Mouse (Mus musculus) gastrocnemius, postnatal 14 days (tissue): ENCODE results near the gene Olfr303. TPM values are rescaled to one million over a fixed set of nuclear protein-coding genes. Genes with fewer than 3 reads are reported as not detected.
"Not testable (repeated sequence)": the region's sequence is repeated elsewhere in the genome, so short reads cannot be mapped to it uniquely, and the experiment has no call there.

ENCODE experiments used
- DNase-seq: peaks from one replicate; pipeline ENCODE4 v3.0.0; 2021; ENCODE audit warnings: mixed read lengths
- intact Hi-C: fragments of 180-260 bp; cut with DNase I; formaldehyde crosslinking; loops from one replicate; pipeline ENCODE4 v1.15.1; 2025; ENCODE audit warnings: low total_unique reads
- long read RNA-seq, 2 experiments: library from polyadenylated mRNA; stranded (forward); transcript quantifications; one replicate each; pipeline ENCODE4 v2.0.0; 2021
- total RNA-seq, 2 experiments: library from RNA; stranded (reverse); gene quantifications; 2 replicates each; pipeline ENCODE4 v1.2.3; 2021

Gene Olfr303
- not detected for total RNA-seq
- long read RNA-seq, experiment 1 = 0 reads
- long read RNA-seq, experiment 2 = 0 reads

- no peak for DNase-seq
- intact Hi-C loops = no loop called here
Measured at GRCm38 (mm10) chr7:86397689-86398088, at the start of gene Olfr303. Gene Olfr303 (minus strand): TSS chr7:86397789.

GRCm38 (mm10) chr7:86403546-86403945 is 6.0 kb upstream of the Olfr303 start, which contains the start of gene Olfr301:
Gene Olfr301 (plus strand): TSS chr7:86403846.
- intact Hi-C loops = no loop called here
- no peak for DNase-seq

- no peak for DNase-seq
- intact Hi-C loops = no loop called here
Measured at GRCm38 (mm10) chr7:86386558-86386957, 11.0 kb downstream of the Olfr303 start, which contains the start of gene Olfr304. Gene Olfr304 (minus strand): TSS chr7:86386658.

GRCm38 (mm10) chr7:86385769-86386168 is 11.8 kb downstream of the Olfr303 start:
- DNase-seq = no peak
- intact Hi-C loops = no loop called here

- no peak for DNase-seq
- intact Hi-C loops = no loop called here
Measured at GRCm38 (mm10) chr7:86366828-86367227, 30.8 kb downstream of the Olfr303 start, which contains the start of gene Olfr305. Gene Olfr305 (minus strand): TSS chr7:86366928.

GRCm38 (mm10) chr7:86346296-86346695 is 51.3 kb downstream of the Olfr303 start:
- DNase-seq, intact Hi-C loops: not testable (repeated sequence)

- intact Hi-C loops = no loop called here
- no peak for DNase-seq
Measured at GRCm38 (mm10) chr7:86344253-86344652, 53.3 kb downstream of the Olfr303 start.

GRCm38 (mm10) chr7:86342881-86343565 is 54.6 kb downstream of the Olfr303 start:
- intact Hi-C loops = no loop called here
- no peak for DNase-seq

Other genes with a start within 250 kb of the Olfr303 start
- not detected for gene Vmn2r75, start 226.0 kb downstream of the Olfr303 start, total RNA-seq
- gene Vmn2r76, start 151.5 kb downstream of the Olfr303 start, total RNA-seq = not detected
- gene Olfr310, start 120.6 kb downstream of the Olfr303 start, total RNA-seq = not detected
- gene Olfr309, start 84.1 kb downstream of the Olfr303 start, total RNA-seq = not detected
- not detected for gene Olfr308, start 72.2 kb downstream of the Olfr303 start, total RNA-seq
- not detected for gene Olfr307, start 60.2 kb downstream of the Olfr303 start, total RNA-seq
- gene Olfr305, start 30.9 kb downstream of the Olfr303 start, total RNA-seq = not detected
- not detected for gene Olfr304, start 11.1 kb downstream of the Olfr303 start, total RNA-seq
- not detected for gene Olfr301, start 6.1 kb upstream of the Olfr303 start, total RNA-seq
- gene Olfr299, start 62.1 kb upstream of the Olfr303 start, total RNA-seq = not detected
- not detected for gene Olfr298, start 94.7 kb upstream of the Olfr303 start, total RNA-seq
- not detected for gene Olfr297, start 122.2 kb upstream of the Olfr303 start, total RNA-seq
- not detected for gene Olfr295, start 186.1 kb upstream of the Olfr303 start, total RNA-seq
- gene Olfr294, start 218.9 kb upstream of the Olfr303 start, total RNA-seq = not detected